Mouse (Mus musculus): ENCODE measurements around the gene Mroh3.

Gene Mroh3

GRCm38 (mm10) chr1:136228328-136229039 lies 15.9 kb upstream of the Mroh3 start:
- DNase-seq (ENCODE audit: low spot score): no peak

GRCm38 (mm10) chr1:136227870-136228269 lies 15.2 kb upstream of the Mroh3 start:
- DNase-seq (ENCODE audit: low spot score): peak; percentile 67

GRCm38 (mm10) chr1:136226626-136227025 lies 14.0 kb upstream of the Mroh3 start:
- no peak for DNase-seq (ENCODE audit: low spot score)

GRCm38 (mm10) chr1:136225846-136226245 lies 13.2 kb upstream of the Mroh3 start:
- DNase-seq (ENCODE audit: low spot score): no peak

GRCm38 (mm10) chr1:136223758-136224342 lies 11.2 kb upstream of the Mroh3 start:
- no peak for DNase-seq (ENCODE audit: low spot score)

- DNase-seq (ENCODE audit: low spot score): no peak
Measured at GRCm38 (mm10) chr1:136222386-136222785, 9.8 kb upstream of the Mroh3 start.

GRCm38 (mm10) chr1:136220037-136220871 lies 7.6 kb upstream of the Mroh3 start:
- DNase-seq (ENCODE audit: low spot score): no peak

- DNase-seq (ENCODE audit: low spot score): no peak
Measured at GRCm38 (mm10) chr1:136214304-136214703, 1.7 kb upstream of the Mroh3 start.

GRCm38 (mm10) chr1:136190033-136190432 lies 22.6 kb downstream of the Mroh3 start:
- no peak for DNase-seq (ENCODE audit: low spot score)

GRCm38 (mm10) chr1:136179511-136180001 lies 33.1 kb downstream of the Mroh3 start:
- no peak for DNase-seq (ENCODE audit: low spot score)

- DNase-seq (ENCODE audit: low spot score): no peak
Measured at GRCm38 (mm10) chr1:136178741-136179140, 33.9 kb downstream of the Mroh3 start.

- DNase-seq (ENCODE audit: low spot score): no peak
Measured at GRCm38 (mm10) chr1:136177085-136177484, 35.5 kb downstream of the Mroh3 start.

GRCm38 (mm10) chr1:136175183-136175582 lies 37.4 kb downstream of the Mroh3 start:
- no peak for DNase-seq (ENCODE audit: low spot score)

GRCm38 (mm10) chr1:136174101-136174606 lies 38.5 kb downstream of the Mroh3 start:
- DNase-seq (ENCODE audit: low spot score): no peak

- no peak for DNase-seq (ENCODE audit: low spot score)
Measured at GRCm38 (mm10) chr1:136172696-136173095, 39.9 kb downstream of the Mroh3 start.

GRCm38 (mm10) chr1:136170109-136170508 lies 42.5 kb downstream of the Mroh3 start:
- DNase-seq (ENCODE audit: low spot score): peak; percentile 79

- DNase-seq (ENCODE audit: low spot score): no peak
Measured at GRCm38 (mm10) chr1:136167657-136168056, 45.0 kb downstream of the Mroh3 start.

- DNase-seq (ENCODE audit: low spot score): no peak
Measured at GRCm38 (mm10) chr1:136165436-136165835, 47.2 kb downstream of the Mroh3 start.

- no peak for DNase-seq (ENCODE audit: low spot score)
Measured at GRCm38 (mm10) chr1:136161333-136161921, 51.2 kb downstream of the Mroh3 start.

GRCm38 (mm10) chr1:136160930-136161329 lies 51.7 kb downstream of the Mroh3 start:
- DNase-seq (ENCODE audit: low spot score): no peak

GRCm38 (mm10) chr1:136160297-136160696 lies 52.3 kb downstream of the Mroh3 start:
- no peak for DNase-seq (ENCODE audit: low spot score)

GRCm38 (mm10) chr1:136159830-136160229 lies 52.8 kb downstream of the Mroh3 start:
- no peak for DNase-seq (ENCODE audit: low spot score)

All from testis, postnatal 10 days (tissue).